Mouse (Mus musculus) megakaryocyte-erythroid progenitor cell, adult 5-6 weeks (primary cell): ENCODE data around the gene Unc50. TPM values are rescaled to one million over a fixed set of nuclear protein-coding genes. Genes with fewer than 3 reads are reported as not detected.

Experiments
- ATAC-seq: replicated peaks from 2 replicates; pipeline ENCODE4 v1.8.0; 2016; ENCODE audit warnings: mild to moderate bottlenecking, inconsistent platforms; ENCODE audit not compliant: severe bottlenecking, poor library complexity, low FRiP score, low TSS enrichment
- total RNA-seq, 2 experiments: library from RNA; stranded (forward) in 1 of 2; stranded (reverse) in 1 of 2; fragments of 200-1000, 215-1000 nt in 1 of 2; fragments of >200 nt in 1 of 2; fragmentation: Nextera tagmentation in 1 of 2; gene quantifications; 2 replicates each; pipeline ENCODE4 v1.2.3; 2014 to 2017

Gene Unc50
- total RNA-seq, 2 experiments from 2014 or later = 42.9 to 45.7 TPM

DNA sequence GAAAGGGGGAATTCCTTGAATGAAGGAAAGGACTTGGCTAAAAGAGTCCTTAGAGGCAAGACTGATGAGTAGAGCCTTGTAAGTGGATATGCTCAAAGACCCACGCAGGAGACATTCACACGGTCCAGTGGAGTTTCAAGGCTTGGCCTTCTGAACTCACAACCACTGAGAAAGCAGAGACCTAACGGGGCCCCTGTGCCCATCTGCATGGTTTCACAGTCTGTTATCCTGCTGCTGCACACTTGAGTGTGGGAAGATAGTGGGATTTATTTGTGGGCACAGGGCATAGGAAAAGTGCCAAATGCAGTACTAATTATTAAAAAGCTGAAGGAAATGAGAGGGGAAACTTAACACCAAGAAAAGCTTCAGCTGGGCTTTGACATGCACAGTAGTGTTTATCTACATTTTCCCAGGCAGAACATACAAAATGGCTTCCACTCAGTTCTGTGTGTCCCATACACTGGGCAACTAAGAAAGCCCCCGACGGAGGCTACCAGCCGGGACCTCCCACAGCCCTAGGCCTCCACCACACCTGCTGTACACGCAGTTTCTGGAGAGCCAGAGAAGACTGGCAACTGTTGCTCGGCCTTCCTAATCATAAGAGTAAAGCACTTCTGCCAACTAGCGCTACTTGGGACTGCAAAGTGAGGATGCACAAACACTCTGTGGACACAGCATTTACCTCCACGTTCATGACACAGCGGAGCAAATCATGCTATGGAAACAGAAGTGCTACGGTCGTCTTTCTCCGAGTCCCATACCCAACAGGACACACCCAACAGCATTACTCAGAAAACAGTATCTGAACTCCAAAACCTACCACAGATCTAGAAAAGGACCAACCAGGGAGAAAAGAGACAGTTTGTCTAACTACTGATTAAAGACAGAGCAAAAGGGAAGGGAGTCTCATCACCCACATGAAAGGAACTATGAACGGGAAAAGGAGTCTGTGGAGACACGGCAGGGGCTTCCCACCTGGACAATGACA, 13.2 kb downstream of the Unc50 start:
- no peak for ATAC-seq

DNA sequence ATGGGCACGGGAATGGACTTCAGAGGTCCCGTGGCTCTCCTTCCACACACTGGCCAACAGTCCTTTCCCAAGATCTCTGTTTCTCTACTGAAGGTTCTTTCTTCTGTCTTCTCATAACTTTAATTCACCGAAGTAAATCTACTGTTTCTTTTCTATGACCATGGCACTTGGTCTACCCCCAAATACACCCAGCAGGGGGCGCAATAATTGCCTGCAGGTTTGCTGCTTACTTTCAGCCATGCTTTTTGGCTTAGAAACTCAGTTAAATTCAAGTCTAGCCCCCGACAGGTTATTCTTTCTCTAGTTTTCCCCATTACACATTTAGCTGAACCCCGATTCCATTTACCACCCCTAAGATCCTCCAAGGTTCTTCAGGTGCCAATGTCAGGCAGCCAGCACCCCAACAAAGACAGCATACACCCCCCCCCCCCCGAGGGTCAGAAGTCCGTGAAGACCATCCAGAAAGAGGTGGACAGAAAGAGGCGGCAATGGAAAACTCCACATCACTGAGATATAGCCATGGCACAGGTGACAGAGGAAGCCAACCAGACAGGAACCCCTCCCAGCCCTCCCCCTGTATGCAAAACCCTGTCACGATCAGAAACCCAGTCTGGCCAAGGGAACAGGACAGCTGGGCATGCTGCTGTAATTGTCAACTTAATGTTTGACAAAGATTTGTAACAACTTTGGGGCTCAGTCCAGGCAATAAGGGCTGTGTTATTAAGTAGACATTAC, 18.6 kb downstream of the Unc50 start:
- no peak for ATAC-seq

DNA sequence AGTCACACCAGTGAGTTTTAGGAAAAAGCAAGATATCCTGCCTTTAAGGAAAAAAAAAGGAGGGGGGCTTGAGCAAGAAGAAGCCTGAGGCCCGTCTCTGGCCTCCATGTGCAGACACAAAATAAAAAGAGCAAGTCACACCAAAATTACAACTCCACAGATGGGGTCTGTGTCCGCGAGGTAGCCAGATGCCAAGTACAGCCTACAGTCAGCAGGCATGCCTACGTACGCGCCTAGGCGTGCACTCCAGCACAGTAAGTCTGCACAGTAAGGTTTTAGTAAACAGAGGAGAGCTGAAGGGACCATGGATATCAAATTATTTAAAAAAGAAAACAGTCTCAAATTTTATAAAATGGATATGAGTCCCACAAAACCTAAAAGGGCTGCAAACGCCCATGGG, 21.3 kb downstream of the Unc50 start:
- ATAC-seq = no peak

DNA sequence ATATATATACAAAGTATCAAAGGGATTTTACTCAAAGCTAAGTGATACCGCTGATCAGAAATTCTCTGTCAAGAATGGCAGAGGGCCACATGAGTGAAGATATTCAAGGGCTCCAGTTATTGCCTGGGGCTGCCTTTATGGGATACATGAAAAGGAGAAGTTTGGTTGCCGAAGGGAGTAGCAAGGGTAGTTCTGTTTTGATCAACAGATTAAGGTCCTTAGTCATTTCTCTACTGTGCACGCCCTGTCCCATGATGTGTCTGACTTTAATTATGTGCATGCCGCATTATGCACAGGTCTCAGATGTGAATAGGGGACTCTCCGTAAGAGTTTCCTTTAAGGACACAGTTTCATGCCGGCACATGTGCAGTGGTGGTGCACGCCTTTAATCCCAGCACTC, 27.6 kb downstream of the Unc50 start:
- no peak for ATAC-seq

DNA sequence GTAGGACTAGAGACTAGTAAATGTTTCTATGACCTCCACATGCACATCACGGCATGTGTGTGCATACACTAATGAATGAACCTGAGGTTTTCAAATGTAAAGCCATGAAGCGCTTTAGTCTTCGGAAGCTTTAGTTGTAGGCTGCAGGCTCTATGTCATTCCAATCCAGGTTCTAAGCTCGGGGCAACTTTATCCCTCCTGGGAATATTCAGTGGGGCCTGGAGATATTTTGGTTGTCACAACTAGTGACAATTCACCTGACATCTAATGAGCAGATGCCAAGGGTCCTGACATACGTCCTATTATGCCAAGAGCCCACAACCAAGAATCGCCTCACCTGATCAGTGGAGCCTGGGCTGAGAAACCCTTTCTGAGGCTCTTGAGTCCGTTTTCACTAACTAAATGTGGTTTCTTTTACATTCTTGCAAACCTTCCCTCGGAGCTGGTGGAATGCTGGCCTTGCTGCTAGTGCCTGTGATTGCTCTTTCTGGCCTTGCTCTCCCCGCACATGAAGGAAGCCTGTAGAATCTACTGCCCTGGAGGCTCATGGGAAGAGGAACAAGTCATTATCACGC, 35.0 kb downstream of the Unc50 start:
- no peak for ATAC-seq

DNA sequence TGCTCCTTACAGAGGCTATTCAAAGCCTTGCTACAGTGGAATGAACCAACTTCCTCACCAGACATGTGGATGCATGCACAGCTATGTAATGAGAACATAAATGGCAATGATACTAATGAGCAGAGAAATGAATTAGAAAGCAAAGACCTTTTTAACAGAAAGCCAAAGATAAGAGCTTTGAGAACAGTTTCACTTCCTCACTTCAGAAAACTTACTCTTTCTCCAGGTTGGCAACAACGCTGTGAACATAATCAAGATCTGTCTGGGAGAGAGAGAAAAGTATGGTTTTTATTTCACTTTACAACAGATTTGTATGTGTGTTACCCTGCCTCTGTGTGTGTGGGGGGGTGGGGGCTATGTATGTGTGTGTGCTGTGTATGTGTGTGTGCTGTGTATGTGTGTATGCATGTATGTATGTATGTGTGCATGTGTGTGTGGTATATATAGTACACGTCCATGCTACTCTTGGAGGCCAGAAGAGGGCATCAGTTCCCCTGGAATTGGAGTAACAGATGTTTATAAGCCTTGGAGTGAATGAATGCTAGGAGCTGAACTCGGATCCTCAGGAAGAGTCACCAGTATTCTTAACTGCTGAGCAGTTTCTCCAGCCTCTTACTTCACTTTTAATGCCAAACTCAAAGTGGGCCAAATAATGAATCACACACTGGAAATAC, 36.5 kb downstream of the Unc50 start:
- ATAC-seq = no peak

DNA sequence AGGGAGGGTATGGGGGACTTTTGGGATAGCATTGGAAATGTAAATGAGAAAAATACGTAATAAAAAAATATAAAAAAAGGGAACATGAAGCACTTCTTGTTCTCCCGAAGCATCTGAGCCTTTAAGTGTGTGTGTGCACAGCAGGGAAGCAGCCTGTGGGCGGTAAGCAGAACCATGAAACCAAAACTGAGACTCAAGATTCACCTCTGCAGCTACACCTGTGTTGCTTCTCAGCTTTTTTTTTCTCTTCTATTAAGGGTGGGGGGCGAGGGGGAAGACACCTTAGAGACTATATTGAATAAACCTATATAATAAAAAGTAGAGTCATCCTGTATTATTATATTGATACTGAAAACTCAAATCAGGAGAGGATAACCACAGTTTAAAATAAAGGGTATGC, 37.9 kb downstream of the Unc50 start:
- no peak for ATAC-seq

DNA sequence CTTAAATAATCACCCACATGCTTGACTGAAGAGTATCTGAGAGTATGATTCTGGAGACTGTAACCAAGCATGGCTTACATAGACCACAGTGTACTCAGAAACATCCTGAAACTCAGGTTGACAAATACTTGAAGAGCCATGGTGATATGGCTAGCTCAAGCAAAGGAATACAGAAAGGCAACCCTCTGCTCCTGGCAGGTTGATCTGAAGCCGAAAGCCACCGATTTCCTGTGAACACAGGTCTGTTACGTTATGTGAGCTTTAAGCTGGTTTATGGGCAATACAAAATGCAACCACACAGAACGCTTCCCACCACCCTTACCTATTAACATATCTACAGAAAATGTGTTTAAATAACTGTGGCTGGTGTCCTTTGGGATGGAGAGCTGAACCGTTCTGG, 39.1 kb downstream of the Unc50 start:
- ATAC-seq = no peak

DNA sequence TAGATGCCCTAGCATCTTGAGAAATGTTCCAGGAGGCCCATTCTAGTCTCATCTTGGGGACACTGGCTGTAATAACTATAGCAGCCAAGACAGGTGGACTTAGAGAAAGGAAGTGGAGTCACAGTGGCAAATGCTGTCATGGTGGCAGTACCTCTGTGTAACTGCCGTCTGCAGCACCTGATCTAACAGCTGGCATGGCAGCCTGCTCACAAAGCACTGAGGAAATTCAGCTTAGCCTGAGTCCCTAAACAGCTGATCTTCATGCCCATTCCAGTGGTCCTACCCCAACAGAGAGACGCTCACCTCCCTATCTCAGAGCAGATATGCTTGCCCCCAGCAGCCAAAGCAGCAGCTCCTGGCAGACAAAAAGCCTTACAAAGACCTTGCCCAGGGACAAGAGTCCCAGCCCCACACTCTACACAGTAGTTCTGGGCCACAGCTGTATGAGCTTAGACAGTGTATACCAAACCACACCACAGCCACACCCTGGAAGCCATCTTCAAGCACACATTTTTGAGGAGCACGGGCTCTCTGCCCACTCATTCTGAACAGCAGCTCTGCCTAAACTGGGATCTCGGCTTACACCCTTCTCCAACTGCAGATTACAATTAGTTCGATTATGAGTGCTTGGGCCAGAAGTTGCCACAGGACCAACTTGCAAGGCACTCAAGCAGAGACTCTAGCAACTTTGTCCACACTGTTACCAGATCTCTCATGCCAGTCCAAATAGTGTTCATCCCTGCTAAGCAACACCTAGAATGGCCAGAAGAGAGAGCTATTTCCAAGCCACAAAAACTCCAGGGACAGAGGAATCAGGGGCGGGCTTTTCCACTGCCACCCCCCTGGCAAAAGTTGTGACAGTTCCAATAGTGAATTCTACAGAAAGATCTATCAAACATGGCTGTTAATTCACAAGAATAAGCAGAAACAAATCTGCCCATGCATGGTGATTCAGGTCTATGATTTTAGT, 41.5 kb downstream of the Unc50 start:
- peak; percentile 80 for ATAC-seq

DNA sequence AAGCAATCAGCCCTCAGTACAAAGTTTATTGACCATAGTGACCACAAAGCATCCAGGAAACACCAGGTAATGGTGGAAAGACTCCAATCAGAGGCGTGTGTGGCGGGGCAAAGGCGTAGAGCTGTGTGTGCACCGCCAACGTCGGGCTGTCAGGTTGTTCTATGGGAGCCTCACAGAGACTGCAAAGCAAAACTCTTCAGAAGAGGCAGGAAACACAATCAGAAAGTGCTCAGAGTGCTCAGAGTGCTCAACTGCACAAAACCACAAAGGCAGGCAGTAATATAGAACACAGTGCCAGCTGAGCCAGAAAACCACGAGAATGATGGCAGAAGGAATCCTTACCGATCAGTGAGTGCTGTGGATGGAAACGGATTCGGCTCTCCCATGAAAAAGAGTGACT, 43.3 kb downstream of the Unc50 start:
- ATAC-seq = no peak

DNA sequence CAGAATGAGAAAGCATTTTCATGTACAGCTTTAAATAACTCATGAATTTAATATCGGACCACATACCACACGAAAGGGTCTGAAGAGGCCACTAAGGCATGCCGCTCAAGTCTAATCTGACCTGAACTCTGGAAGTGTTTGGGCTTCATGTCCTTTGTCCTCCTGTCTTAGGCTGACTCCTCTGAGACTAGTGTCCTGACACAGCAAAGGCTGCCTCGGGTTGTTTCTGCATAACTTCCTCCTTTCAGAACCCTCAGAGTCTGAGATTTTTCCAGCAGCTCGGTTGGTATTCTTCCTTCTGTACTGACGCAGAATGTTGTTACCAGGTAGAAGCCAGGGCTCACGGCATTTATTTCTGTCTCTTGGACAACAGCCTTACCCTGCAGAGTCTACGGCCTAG, 44.1 kb downstream of the Unc50 start:
- no peak for ATAC-seq

DNA sequence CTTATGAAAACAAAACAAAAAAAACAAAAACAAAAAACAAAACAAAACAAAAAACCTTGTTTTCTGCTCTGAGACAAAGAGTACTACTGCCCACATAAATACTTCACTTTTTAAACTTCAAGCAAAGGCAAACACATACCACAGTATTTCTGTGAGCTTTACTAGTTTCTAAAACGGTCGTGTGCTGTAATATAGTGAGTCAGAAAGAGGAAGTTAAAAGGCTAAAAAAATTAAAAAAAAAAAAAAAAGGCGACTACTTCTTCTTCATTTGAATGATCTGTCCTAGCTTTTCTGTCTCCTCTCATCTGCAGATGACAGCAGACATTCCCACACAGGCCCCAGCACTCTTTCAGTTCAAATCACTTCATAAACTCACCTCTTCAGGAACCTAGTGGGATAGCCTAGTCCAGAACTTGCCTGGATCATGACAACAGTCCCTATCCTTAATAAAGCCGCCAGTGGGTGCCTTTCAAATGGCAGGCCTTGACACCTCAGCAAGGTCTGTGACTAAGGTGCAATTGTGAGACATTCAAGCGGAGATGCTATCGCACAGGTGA, 44.8 kb downstream of the Unc50 start:
- no peak for ATAC-seq

DNA sequence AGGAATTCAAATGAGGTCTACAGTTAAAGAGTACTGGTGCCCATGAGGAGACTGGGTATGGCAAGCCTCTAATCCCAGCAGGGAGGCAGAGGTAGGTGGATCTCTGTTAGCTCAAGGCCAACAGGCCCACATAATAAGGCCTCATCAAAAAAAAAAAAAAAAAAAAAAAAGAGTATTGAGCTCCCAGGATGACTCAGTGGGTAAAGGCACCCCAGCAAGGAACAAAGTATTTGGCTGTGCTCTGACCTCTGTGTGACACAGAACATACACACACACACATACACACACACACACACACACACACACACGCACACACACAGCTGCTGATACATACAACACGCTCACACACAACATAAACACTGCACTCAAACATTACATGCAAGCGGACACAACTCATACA, 45.4 kb downstream of the Unc50 start:
- ATAC-seq = no peak

DNA sequence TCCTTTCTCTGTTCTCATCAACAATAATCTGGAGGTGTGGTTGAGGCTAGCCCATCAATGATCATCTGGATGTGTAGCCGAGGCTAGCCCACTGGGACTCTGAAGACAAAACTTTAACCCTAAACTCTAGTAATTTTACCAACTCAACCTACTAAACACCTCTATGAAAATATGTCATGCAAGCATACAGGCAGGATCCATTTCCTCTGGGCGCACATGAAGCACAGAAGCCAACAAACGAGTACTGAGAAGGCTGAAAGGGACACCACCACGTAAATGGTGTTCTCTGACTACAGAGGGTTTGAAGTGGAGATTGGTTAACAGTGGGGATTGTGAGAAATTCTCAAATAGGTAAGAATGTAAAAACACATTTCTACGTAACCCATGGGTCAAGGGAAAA, 47.3 kb downstream of the Unc50 start:
- no peak for ATAC-seq

DNA sequence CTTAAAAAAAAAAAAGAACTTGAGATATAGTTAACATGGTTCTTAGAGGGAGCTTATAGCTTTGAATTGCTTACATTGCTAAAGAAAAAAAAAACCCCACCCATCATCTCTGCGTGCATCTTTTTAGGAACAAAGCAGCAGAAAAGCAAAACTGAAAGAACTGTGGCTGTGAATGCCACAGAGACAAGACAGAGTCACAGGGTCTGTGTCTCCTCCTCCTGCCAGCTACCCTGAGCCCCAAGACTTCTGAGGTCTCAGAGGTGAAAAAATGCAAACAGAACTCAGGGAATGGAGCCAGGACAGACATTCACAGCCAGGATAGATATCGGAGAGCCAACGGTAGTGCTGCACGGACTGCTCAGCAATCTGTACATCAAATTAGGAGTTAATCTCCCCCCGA, 48.0 kb downstream of the Unc50 start:
- ATAC-seq = peak; percentile 45

DNA sequence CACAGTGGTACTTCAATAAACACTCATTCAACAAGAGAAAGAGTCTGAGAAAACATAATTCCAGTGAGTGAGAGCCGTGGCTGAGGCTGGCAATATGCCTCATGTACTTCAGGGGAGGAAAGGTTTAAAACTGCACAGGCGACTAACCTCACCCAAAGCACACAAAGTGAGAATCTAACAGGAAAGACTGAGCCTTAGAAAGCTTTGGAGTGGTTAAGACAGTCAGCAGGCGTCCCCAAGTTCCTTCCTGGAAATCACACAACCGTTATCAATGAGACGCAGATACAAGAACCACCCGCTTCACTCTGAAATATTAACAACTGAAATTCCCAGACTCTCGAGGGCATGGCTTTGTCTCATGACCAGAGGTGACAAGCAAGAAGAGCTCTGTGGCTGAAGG, 48.5 kb downstream of the Unc50 start:
- ATAC-seq = peak; percentile 60

DNA sequence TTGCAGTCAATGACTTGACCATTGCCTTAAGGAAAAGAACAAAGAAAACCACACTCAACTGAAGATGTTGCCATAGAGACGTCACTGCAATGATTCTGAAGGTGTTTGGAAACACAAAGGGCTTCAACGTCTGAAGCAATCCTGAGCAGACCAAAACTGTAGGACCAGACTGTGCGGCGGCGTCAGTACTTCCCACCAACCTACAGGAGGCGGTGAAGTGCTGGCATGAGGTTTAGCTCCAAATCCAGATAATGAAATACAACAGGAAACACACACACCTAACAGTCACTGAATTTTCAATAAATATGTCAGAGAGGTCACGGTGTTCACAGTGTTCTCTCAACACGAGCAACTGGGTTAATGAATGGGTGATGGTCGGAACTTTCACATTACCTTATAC, 49.1 kb downstream of the Unc50 start:
- ATAC-seq = peak; percentile 80

DNA sequence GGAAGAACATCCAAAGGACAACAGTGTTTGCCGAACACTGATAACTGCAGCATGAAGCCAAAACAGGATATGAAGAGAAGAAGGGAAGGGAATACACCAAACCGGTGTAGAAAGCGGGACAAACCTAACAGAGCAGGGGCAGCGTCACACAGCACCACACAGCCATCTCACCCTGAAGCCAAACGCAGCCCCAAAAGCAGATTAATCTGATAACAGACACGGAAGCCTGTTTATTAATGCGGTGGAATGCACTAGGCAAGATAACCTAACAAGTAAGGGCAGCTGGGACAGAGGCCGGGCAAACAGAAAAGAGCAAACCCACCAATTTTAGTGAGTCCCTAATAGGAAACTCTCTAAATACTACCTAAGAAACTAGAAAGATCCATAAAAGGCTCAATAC, 49.8 kb downstream of the Unc50 start:
- ATAC-seq = peak; percentile 74
